Mouse (Mus musculus): ENCODE data around the gene Gnptg. TPM values are rescaled to one million over a fixed set of nuclear protein-coding genes. Genes with fewer than 3 reads are reported as not detected.
"Not testable (repeated sequence)": the region's sequence is repeated elsewhere in the genome, so short reads cannot be mapped to it uniquely, and the experiment has no call there.

The Gnptg gene
- polyA plus RNA-seq, 1 experiment from 2014 or later, result 38.3 TPM

DNA sequence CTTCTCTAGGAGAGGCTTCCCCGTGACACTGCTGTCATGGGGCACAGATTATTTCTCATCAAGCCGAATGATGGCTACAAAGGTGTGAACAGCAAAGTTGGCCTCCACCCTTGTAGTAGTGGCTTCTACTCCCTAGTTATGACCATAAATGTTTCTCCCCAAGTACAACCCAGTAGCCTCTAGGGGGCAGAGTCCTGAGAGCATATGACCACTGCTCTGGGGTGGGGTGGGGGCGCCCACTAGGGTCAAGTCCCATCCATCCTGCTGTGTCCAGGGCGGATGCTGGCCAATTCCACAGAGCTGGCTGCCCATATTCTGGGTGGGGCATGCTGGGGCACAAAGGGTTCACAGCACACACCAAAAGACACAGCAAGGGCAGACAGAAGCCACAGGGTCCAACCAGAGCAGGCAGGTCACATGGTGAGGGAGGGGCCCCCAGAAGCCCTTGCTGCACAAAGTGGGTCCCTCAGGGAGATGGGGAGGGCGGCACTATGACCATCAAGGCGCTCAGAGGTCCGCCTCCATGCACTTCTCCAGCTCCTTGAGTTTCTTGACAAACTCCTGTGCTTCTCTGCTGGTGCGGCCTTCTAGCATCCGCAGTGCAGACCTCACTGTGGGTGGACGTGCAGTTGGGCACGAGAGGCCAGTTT lies 3.3 kb upstream of the Gnptg start:
- 80% methylated on average over 11 of the region's 11 CpGs for WGBS
- H3K4me1 ChIP-seq (ENCODE audit: insufficient read depth), result peaks cover 5% of the 10 kb centered on the region; the same call in 1 of the 2 replicates
- no peak overlapping the region for H3K4me2 ChIP-seq
- 0 out of 2 replicates have a peak, but pooled peaks have one; percentile 21 for TF ChIP-seq CTCF (IDR thresholded peaks at IDR 0.05; ENCODE audit: low read depth)
- no peak overlapping the region for H3K4me3 ChIP-seq (ENCODE audit: low read depth, low read length)
- H3K27ac ChIP-seq (ENCODE audit: low read depth), result no peak overlapping the region
- DNase-seq, result no peak
- ATAC-seq (ENCODE audit: insufficient read depth), result no peak
- peaks cover 24% of the 10 kb centered on the region for H3K36me3 ChIP-seq (ENCODE audit: insufficient read depth)
- H3K27me3 ChIP-seq (ENCODE audit: insufficient read depth, low read length), result no peaks in the 10 kb centered on the region
- no peak overlapping the region for H3K9ac ChIP-seq
- H3K9me3 ChIP-seq (ENCODE audit: low read depth, low read length), result no peaks in the 10 kb centered on the region

DNA sequence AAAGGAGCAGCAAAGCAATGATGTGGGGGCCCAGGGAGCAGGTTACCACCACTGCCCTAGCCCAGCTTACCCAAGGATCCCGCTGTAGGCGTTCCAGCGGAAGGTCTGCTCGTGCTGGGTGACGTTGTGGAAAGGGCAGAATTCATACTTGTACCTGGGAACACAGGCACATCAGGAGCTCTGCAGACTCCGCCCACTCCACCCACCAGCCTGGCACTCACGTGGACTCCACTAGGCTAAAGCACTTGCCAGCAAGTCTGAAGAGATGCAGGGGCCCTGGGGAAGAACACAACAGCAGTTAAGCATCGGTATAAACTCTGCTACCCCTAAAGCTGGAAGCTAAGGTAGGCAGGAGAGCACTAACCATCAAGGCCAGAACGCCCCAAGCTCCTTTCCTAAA lies 4.3 kb downstream of the Gnptg start:
- DNase-seq (no peak), ATAC-seq (ENCODE audit: insufficient read depth) (no peak)
- no peak overlapping the region for H3K27ac ChIP-seq (ENCODE audit: low read depth)
- no peaks in the 10 kb centered on the region for H3K27me3 ChIP-seq (ENCODE audit: insufficient read depth, low read length)
- WGBS, result 82% methylated on average over 9 of the region's 9 CpGs
- H3K4me2 ChIP-seq, result no peak overlapping the region
- H3K9me3 ChIP-seq (ENCODE audit: low read depth, low read length), result no peaks in the 10 kb centered on the region
- H3K4me3 ChIP-seq (ENCODE audit: low read depth, low read length), result no peak overlapping the region
- no peak overlapping the region for H3K9ac ChIP-seq
- TF ChIP-seq CTCF (IDR thresholded peaks at IDR 0.05; ENCODE audit: low read depth), result no peak
- H3K36me3 ChIP-seq (ENCODE audit: insufficient read depth), result peaks cover 27% of the 10 kb centered on the region
- no peaks in the 10 kb centered on the region; the same call in 1 of the 2 replicates for H3K4me1 ChIP-seq (ENCODE audit: insufficient read depth)

- H3K36me3 ChIP-seq (ENCODE audit: insufficient read depth), result peaks cover 43% of the 10 kb centered on the region
- ATAC-seq (ENCODE audit: insufficient read depth), result peak; percentile 73; the same call in 1 of the 2 replicates
- H3K4me1 ChIP-seq (ENCODE audit: insufficient read depth); H3K4me2 ChIP-seq; H3K9ac ChIP-seq; H3K4me3 ChIP-seq (ENCODE audit: low read depth, low read length); H3K27ac ChIP-seq (ENCODE audit: low read depth); H3K27me3 ChIP-seq (ENCODE audit: insufficient read depth, low read length); H3K9me3 ChIP-seq (ENCODE audit: low read depth, low read length); DNase-seq: not testable (repeated sequence)
- WGBS, result 92% methylated on average over 4 of the region's 11 CpGs
Measured at GRCm38 (mm10) chr17:25231621-25232020, 8.3 kb downstream of the Gnptg start.

- no peak for TF ChIP-seq CTCF (IDR thresholded peaks at IDR 0.05; ENCODE audit: low read depth)
- H3K4me3 ChIP-seq (ENCODE audit: low read depth, low read length), result no peak overlapping the region
- H3K9ac ChIP-seq, result no peak overlapping the region
- H3K9me3 ChIP-seq (ENCODE audit: low read depth, low read length), result no peaks in the 10 kb centered on the region
- no peaks in the 10 kb centered on the region for H3K27me3 ChIP-seq (ENCODE audit: insufficient read depth, low read length)
- 92% methylated on average over 3 of the region's 3 CpGs for WGBS
- no peaks in the 10 kb centered on the region for H3K4me1 ChIP-seq (ENCODE audit: insufficient read depth)
- H3K27ac ChIP-seq (ENCODE audit: low read depth), result no peak overlapping the region
- DNase-seq, result no peak
- peaks cover 41% of the 10 kb centered on the region for H3K36me3 ChIP-seq (ENCODE audit: insufficient read depth)
- H3K4me2 ChIP-seq, result no peak overlapping the region
- no peak for ATAC-seq (ENCODE audit: insufficient read depth)
Measured at GRCm38 (mm10) chr17:25230700-25231099, 9.2 kb downstream of the Gnptg start.

DNA sequence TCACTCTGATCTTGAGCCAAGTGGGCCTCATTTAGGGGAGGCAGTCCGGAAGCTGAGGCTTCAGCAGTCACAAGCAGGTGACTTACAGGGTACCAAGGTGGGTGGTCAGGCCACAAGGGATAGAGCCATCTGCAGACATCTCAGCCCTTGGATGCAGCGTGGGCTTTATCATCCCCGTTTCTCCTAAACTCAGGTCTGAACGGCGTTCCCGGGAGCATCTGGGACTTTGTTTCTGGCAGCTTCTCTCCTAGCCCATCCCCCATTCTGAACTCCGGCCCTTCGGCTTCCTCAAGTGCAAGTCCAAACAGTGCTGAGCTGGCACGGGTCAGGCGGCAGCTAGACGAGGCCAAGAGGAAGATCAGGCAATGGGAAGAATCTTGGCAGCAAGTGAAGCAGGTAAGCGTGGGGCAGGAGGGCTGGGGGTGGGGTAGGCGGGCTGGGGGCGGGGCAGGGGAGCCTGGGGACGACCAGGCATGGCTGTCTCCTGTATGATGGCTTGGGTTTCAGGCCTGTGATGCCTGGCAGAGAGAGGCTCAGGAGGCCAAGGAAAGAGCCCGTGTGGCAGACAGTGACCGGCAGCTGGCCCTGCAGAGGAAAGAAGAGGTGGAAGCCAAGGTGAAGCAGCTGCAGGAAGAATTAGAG lies 9.8 kb downstream of the Gnptg start:
- ATAC-seq (ENCODE audit: insufficient read depth), result 0 out of 2 replicates have a peak, but pooled peaks have one; percentile 47
- H3K9ac ChIP-seq; DNase-seq; H3K27me3 ChIP-seq (ENCODE audit: insufficient read depth, low read length); H3K27ac ChIP-seq (ENCODE audit: low read depth); H3K4me3 ChIP-seq (ENCODE audit: low read depth, low read length); H3K4me2 ChIP-seq; H3K4me1 ChIP-seq (ENCODE audit: insufficient read depth); H3K9me3 ChIP-seq (ENCODE audit: low read depth, low read length): not testable (repeated sequence)
- peaks cover 35% of the 10 kb centered on the region for H3K36me3 ChIP-seq (ENCODE audit: insufficient read depth)
- WGBS, result 62% methylated on average over 13 of the region's 17 CpGs

DNA sequence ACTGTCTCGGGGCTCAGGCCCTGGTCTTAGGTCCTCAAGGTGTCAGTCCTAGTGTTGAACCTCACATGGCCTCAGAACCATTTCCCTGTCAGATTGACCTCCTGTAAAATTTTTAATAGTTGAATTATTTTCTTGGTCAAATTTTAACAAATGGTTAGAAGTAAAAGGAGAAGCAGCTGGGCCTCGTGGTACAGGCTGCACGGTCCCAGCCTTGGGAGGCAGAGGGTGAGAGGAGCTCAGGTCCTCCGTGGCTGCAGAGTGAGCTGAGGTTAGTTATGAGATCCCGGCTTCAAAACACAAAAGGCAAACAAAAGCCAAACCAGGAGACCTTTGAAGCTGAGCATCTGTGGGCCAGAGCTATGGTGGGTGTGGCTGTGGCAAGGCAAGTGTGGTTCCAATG lies 11.9 kb downstream of the Gnptg start:
- Histone ChIP-seq H3K4me1 (ENCODE audit: insufficient read depth) (no peaks in the 10 kb centered on the region), H3K27me3 (ENCODE audit: insufficient read depth, low read length) (no peaks in the 10 kb centered on the region), H3K36me3 (ENCODE audit: insufficient read depth) (peaks cover 27% of the 10 kb centered on the region), H3K4me3 (ENCODE audit: low read depth, low read length) (no peak overlapping the region), H3K27ac (ENCODE audit: low read depth) (no peak overlapping the region), H3K9ac (no peak overlapping the region), H3K4me2 (no peak overlapping the region), H3K9me3 (ENCODE audit: low read depth, low read length) (no peaks in the 10 kb centered on the region)
- TF ChIP-seq CTCF (IDR thresholded peaks at IDR 0.05; ENCODE audit: low read depth), result no peak
- DNase-seq (no peak), ATAC-seq (ENCODE audit: insufficient read depth) (no peak)
- 84% methylated on average over 5 of the region's 5 CpGs for WGBS

GRCm38 (mm10) chr17:25225659-25226058 lies 14.3 kb downstream of the Gnptg start:
- Histone ChIP-seq H3K4me3 (ENCODE audit: low read depth, low read length) (no peak overlapping the region), H3K27me3 (ENCODE audit: insufficient read depth, low read length) (no peaks in the 10 kb centered on the region), H3K27ac (ENCODE audit: low read depth) (no peak overlapping the region), H3K9me3 (ENCODE audit: low read depth, low read length) (no peaks in the 10 kb centered on the region), H3K4me1 (ENCODE audit: insufficient read depth) (no peaks in the 10 kb centered on the region), H3K9ac (no peak overlapping the region), H3K36me3 (ENCODE audit: insufficient read depth) (peaks cover 17% of the 10 kb centered on the region), H3K4me2 (no peak overlapping the region; the same call in 1 of the 2 replicates)
- DNase-seq, result no peak
- WGBS, result 72% methylated on average over 4 of the region's 4 CpGs
- TF ChIP-seq CTCF (IDR thresholded peaks at IDR 0.05; ENCODE audit: low read depth), result no peak
- ATAC-seq (ENCODE audit: insufficient read depth), result no peak
